Comparison of ENCODE assay signal across 10 mouse cellular contexts in genomic region chr4:145051209-145051969, GRCm38 (mm10).
A peak's percentile ranks its signal among the peaks of the same experiment; 100 is the strongest.
DNase-seq lines count a peak whose midpoint lies in the region; ATAC-seq and TF ChIP-seq lines count a peak whose summit lies in the region.
"Had no signal": no experiment of that assay in that cellular context is flagged by ENCODE, and none has a peak within 500 bp of the region (broad histone marks: within the 10 kb centered on the region; RNA-seq: fewer than 3 reads in every experiment).

No protein-coding gene starts in this region.

- no peak for TF ChIP-seq CTCF in heart, adult 2 months (IDR thresholded peaks at IDR 0.05)
- TF ChIP-seq CTCF in layer of hippocampus, adult 2 months (conservative IDR thresholded peaks at IDR 0.05), result no peak
- no peak for TF ChIP-seq CTCF in hindbrain, postnatal 0 days (IDR thresholded peaks at IDR 0.05; ENCODE audit: low read depth)
- no peak for TF ChIP-seq CTCF in thymus, adult 2 months (IDR thresholded peaks at IDR 0.05; ENCODE audit: borderline replicate concordance, control insufficient read depth, extremely low read depth, insufficient read depth, low read length, poor library complexity)

- H3K79me2 ChIP-seq in heart, adult 2 months (replicated peaks; ENCODE audit: control insufficient read depth, insufficient read depth, low read length), result no peaks in the 10 kb centered on the region

- peaks cover 52% of the 10 kb centered on the region for H3K36me3 ChIP-seq in heart, adult 2 months (ENCODE audit: control insufficient read depth, insufficient read depth, low read length)
- peaks cover 37% of the 10 kb centered on the region for H3K36me3 ChIP-seq in embryonic facial prominence, embryonic 10.5 days (replicated peaks)
- peaks cover 35% of the 10 kb centered on the region for H3K36me3 ChIP-seq in hindbrain, postnatal 0 days (ENCODE audit: insufficient read depth, low read length)
- H3K36me3 ChIP-seq in thymus, adult 2 months (ENCODE audit: control insufficient read depth, insufficient read depth, low read length), result peaks cover 12% of the 10 kb centered on the region

- H3K9me3 ChIP-seq in embryonic facial prominence, embryonic 10.5 days, result no peaks in the 10 kb centered on the region
- no peaks in the 10 kb centered on the region for H3K9me3 ChIP-seq in hindbrain, postnatal 0 days (ENCODE audit: low read length)
- H3K9me3 ChIP-seq: midbrain, embryonic 12.5 days had no signal

- intact Hi-C loops in heart, adult 2 months (cut with DNase I), result no loop called here
- intact Hi-C loops in heart, postnatal 36 days (cut with DNase I), result loop anchor here (10.0 kb wide), 1 partner anchor 287 kb away; no protein-coding TSS in a partner anchor

- WGBS in heart, adult 2 months, result 82% methylated on average over 4 of the region's 4 CpGs
- 29% methylated on average over 4 of the region's 4 CpGs for WGBS in embryonic facial prominence, embryonic 10.5 days
- 49% methylated on average over 4 of the region's 4 CpGs for WGBS in hindbrain, postnatal 0 days
- 94% methylated on average over 4 of the region's 4 CpGs for WGBS in thymus, adult 2 months

- peak overlapping the region; percentile 66 for H3K27ac ChIP-seq in heart, adult 2 months
- H3K27ac ChIP-seq in layer of hippocampus, adult 2 months, result peak overlapping the region; percentile 63
- H3K27ac ChIP-seq in embryonic facial prominence, embryonic 10.5 days (replicated peaks), result peak overlapping the region; percentile 72
- H3K27ac ChIP-seq in hindbrain, postnatal 0 days, result peak overlapping the region; percentile 36; the same call in 1 of the 2 replicates
- H3K27ac ChIP-seq in thymus, adult 2 months (ENCODE audit: control insufficient read depth, insufficient read depth, low read length), result no peak overlapping the region
- H3K27ac ChIP-seq: midbrain, embryonic 12.5 days had no signal

- no peak overlapping the region for H3K4me2 ChIP-seq in hindbrain, postnatal 0 days (ENCODE audit: low read depth, low read length)
- H3K4me2 ChIP-seq: midbrain, embryonic 12.5 days had no signal

- ATAC-seq in hindbrain, postnatal 0 days, result no peak

- no peak for TF ChIP-seq EP300 in heart, adult 2 months (IDR thresholded peaks at IDR 0.05; ENCODE audit: insufficient read depth, low read depth, low read length)

- no peaks in the 10 kb centered on the region for H3K27me3 ChIP-seq in heart, adult 2 months (ENCODE audit: control insufficient read depth, insufficient read depth, low read length)
- H3K27me3 ChIP-seq in embryonic facial prominence, embryonic 10.5 days (replicated peaks; ENCODE audit: low read depth, poor library complexity, severe bottlenecking), result no peaks in the 10 kb centered on the region
- no peaks in the 10 kb centered on the region for H3K27me3 ChIP-seq in hindbrain, postnatal 0 days (ENCODE audit: insufficient read depth, low read length)
- H3K27me3 ChIP-seq in thymus, adult 2 months (ENCODE audit: control insufficient read depth, insufficient read depth, low read length), result no peaks in the 10 kb centered on the region
- H3K27me3 ChIP-seq: midbrain, embryonic 12.5 days had no signal

- peaks cover 19% of the 10 kb centered on the region for H3K4me1 ChIP-seq in heart, adult 2 months (ENCODE audit: control insufficient read depth, insufficient read depth, low read length)
- peaks cover 31% of the 10 kb centered on the region for H3K4me1 ChIP-seq in embryonic facial prominence, embryonic 10.5 days
- no peaks in the 10 kb centered on the region for H3K4me1 ChIP-seq in hindbrain, postnatal 0 days (ENCODE audit: insufficient read depth, low read length)
- peaks cover 8% of the 10 kb centered on the region for H3K4me1 ChIP-seq in thymus, adult 2 months (replicated peaks; ENCODE audit: control insufficient read depth, insufficient read depth, low read length)

- H3K9ac ChIP-seq in heart, adult 2 months (ENCODE audit: low read depth, low read length), result no peak overlapping the region
- peak overlapping the region; percentile 9; the same call in 1 of the 2 replicates for H3K9ac ChIP-seq in hindbrain, postnatal 0 days (replicated peaks; ENCODE audit: low read length)
- H3K9ac ChIP-seq: midbrain, embryonic 12.5 days had no signal

- TF ChIP-seq POLR2A in heart, adult 2 months (IDR thresholded peaks at IDR 0.05; ENCODE audit: insufficient read depth, low read depth, low read length), result no peak
- TF ChIP-seq POLR2A in thymus, adult 2 months (IDR thresholded peaks at IDR 0.05; ENCODE audit: control insufficient read depth, extremely low read depth, insufficient read depth, low read length, poor library complexity), result no peak

- H3K4me3 ChIP-seq in heart, adult 2 months, result no peak overlapping the region
- H3K4me3 ChIP-seq in layer of hippocampus, adult 2 months, result no peak overlapping the region
- H3K4me3 ChIP-seq in embryonic facial prominence, embryonic 10.5 days, result no peak overlapping the region
- no peak overlapping the region for H3K4me3 ChIP-seq in hindbrain, postnatal 0 days (ENCODE audit: low read length)
- no peak overlapping the region for H3K4me3 ChIP-seq in thymus, adult 2 months (ENCODE audit: control insufficient read depth, insufficient read depth, low read length)
- H3K4me3 ChIP-seq: midbrain, embryonic 12.5 days had no signal

- DNase-seq in heart, adult 2 months, result no peak
- DNase-seq in heart, postnatal 36 days, result no peak
- no peak for DNase-seq in layer of hippocampus, adult 2 months (ENCODE audit: low spot score in 2 of 2)
- no peak for DNase-seq in layer of hippocampus, adult 8-10 months (ENCODE audit: low spot score in 2 of 2)
- peak; percentile 23 for DNase-seq in embryonic facial prominence, embryonic 10.5 days (ENCODE audit: low spot score)
- no peak for DNase-seq in hindbrain, postnatal 0 days (ENCODE audit: low spot score)
- no peak for DNase-seq in thymus, adult 2 months
- no peak for DNase-seq in gastrocnemius, postnatal 25 days
- DNase-seq: B cell, adult 2 months had no signal
